Mouse (Mus musculus) heart, postnatal 36 days (tissue): ENCODE data around the gene Sh3glb1. TPM values are rescaled to one million over a fixed set of nuclear protein-coding genes. Genes with fewer than 3 reads are reported as not detected.

ENCODE experiments used
- DNase-seq, 2 experiments: peaks; one replicate each; pipeline ENCODE4 v3.0.0; 2021 to 2022
- intact Hi-C: fragments of 180-260 bp; cut with DNase I; formaldehyde crosslinking; loops from one replicate; pipeline ENCODE4 v1.15.1; 2025
- total RNA-seq, 2 experiments: library from RNA; stranded (reverse); gene quantifications; 2 replicates each; pipeline ENCODE4 v1.2.3; 2021

Gene Sh3glb1
- total RNA-seq, 2 experiments from 2014 or later: 372 to 397 TPM

- intact Hi-C loops: no loop called here
- no peak for DNase-seq
Measured at GRCm38 (mm10) chr3:144679137-144679536, 41.0 kb downstream of the Sh3glb1 start.

DNA sequence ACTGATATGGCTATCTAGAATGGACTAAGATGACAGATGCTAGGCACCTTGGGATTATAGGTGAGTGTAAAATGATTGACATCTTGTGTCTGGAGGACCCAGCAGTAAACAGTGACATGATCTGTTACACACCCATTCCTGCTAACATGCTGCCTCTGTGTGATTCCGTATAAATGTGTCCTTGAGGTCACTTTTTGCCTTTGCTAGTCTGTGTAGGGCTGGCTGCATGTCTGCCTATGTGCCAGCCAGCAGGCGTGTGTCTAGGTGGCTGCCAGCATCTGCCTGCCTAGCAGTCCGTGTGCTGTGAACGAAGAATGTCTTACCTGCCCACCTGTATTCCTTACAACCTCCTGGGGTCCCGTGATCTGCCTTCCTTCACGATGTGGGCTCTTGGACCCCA, 42.4 kb downstream of the Sh3glb1 start:
- no peak for DNase-seq
- intact Hi-C loops: no loop called here

DNA sequence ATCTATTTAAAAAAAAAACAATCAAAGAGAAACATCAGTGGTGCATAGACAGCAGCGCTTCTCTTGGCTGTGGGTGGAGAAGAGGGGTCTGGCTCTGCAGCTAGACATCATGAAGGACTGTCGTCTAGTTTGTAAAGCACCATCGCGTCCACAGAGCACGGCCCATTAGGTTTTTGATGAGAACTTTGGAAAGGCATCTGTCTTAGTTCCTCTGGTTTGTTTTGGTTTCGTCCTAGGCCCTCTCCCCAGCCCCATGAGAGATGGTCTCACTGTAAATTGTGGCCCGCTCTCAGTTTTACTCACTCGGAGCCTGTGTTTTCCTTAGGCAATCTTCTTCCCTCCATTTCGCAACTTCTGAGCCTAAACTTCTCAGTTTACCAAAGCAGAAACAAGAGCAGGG, 43.9 kb downstream of the Sh3glb1 start:
- intact Hi-C loops: no loop called here
- no peak for DNase-seq

GRCm38 (mm10) chr3:144672016-144672415, 48.1 kb downstream of the Sh3glb1 start:
- DNase-seq: no peak
- intact Hi-C loops: no loop called here

DNA sequence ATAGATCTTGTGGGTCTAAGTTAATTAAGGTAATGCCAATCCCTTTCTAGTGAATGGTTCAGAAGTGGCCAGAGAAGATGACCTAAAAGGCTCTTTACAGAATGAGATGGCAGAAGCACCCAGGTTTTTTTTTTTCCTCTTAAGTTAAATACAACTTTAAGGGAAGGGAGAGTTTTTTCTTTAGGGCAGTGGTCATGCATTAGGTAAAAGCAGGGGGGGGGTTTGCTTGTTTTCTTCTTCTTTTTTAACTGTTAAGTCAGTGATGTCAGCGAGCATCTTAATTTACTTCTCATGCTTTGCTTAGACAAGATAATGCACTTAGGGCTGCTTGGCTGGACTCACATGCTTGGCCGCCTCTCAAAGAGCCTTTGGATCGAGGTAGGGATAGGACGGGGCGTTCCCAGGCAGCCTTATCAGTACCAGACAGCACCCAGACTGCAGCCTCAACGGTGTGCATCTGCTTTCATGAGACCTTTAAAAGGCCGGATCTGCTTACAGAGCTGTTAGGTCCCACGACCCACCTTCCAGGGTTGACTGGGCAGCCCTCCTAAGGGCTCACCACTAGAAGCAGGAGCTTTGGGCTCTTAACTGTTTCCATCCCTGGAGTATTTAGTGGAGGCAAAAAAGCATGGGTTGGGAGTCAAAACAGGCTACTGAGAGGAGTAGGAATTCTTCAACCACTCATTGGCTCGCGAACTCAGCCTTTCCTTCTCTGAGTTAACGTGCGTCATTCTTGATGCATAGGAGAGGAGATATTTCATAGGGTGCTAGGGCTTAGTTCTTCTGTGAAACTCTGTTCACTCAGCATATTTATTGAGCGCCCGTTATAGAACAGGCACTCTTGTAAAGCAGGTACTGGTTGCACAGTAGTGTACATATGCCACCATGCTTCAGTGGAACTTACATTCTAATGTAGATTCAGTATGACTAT, 49.9 kb downstream of the Sh3glb1 start:
- DNase-seq: no peak
- intact Hi-C loops: no loop called here

DNA sequence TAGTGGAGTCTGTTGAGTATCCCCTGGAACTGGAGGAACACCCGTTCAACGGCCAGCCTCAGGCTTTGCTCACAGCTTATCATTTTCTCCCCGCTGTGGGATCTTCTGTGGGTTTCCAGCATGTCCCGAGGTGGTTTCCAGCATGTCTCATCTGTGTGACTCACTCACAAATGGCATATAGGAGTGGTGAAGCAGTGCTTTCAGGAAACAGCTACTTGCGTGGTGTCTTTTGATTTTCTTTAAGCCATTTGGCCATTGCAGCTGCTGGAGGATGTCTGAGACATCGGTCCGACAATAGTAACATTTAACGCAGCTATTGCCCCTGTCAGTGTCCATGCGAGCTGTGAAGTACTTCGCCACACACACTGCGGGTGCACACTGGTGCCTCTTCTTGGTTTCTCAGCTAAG, 50.7 kb downstream of the Sh3glb1 start:
- DNase-seq: no peak
- intact Hi-C loops: no loop called here

GRCm38 (mm10) chr3:144668949-144669348, 51.2 kb downstream of the Sh3glb1 start:
- intact Hi-C loops: no loop called here
- DNase-seq: no peak

GRCm38 (mm10) chr3:144668039-144668438, 52.1 kb downstream of the Sh3glb1 start:
- intact Hi-C loops: no loop called here

DNA sequence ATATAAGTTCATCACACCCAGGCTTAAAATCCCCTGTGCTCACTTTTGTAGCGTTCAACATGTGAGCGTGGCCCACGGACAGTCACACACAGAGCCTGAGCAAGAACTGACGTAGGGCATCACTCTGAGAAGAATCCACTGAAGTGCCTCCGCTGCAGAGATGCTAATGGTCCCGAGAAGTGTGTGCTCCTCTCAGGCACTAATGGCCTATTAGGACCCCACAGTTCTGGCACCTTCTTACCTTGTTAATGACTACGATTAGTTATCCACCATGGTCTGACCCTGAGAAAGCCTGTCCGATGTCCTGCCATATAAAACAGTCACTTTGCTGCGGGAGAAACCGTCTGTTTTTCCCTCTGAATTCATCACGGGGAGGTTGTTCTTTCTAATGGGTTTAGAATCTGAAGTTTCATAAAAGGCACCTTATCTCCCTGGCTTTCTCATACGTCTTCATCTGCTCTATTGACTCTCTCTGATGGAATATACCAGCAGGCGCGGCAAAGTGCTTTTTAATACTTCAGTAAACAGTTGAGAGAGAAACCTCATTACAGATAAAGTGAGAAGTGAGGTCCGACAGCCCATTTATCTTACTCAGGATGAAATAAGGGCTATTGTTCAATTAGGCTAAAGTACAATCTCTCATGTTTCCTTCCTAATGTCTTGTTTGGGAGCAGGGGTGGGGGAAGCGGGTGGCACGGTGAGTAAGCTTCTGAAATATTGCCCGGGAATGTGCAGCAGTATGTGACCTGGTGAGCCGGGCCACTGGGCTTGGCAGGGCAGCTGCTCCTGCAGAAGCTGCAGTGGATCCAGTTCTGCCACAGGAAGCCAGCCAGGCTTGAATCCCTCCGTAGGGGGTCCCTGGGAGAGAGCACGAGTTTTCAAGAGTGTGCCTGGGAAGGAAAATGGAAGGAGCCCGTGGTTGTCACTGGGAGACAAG, 55.5 kb downstream of the Sh3glb1 start:
- intact Hi-C loops: no loop called here
- DNase-seq: peak; percentile 20 to 40

More at GRCm38 (mm10) chr3:144668039-144668438, 52.1 kb downstream of the Sh3glb1 start:
- no peak for DNase-seq

DNA sequence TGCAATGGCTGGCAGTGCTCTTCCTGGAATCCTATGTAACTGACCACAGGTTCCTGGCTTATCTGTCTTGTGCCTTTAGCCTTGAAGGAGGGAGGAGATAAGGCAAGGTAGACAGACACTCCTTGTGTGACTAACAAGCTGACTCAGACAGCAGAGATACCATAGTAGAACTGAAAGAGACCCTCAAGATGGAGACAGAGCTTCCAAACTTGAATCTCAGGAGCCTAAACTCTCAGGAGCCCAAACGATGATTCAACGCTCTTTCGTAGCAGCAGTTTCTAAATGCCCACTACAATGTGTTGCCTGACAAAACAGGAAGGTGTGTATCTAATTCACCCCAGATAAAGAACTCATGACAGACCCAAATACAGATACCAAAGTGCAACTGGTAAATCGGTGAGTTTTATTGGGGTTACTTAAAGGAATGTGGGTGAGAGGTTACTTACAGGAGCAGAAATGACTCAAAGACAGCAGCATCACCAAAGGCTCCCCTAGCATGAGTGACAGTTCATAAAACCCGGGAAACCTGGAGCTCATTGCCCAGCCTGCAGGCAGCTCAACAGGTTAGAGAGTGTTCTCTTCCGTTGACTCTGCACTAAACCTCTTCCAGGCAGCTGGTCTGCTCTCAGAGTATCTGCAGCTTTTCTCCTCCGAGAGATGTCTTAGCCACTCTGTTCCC, 56.6 kb downstream of the Sh3glb1 start:
- intact Hi-C loops: no loop called here
- DNase-seq: no peak

DNA sequence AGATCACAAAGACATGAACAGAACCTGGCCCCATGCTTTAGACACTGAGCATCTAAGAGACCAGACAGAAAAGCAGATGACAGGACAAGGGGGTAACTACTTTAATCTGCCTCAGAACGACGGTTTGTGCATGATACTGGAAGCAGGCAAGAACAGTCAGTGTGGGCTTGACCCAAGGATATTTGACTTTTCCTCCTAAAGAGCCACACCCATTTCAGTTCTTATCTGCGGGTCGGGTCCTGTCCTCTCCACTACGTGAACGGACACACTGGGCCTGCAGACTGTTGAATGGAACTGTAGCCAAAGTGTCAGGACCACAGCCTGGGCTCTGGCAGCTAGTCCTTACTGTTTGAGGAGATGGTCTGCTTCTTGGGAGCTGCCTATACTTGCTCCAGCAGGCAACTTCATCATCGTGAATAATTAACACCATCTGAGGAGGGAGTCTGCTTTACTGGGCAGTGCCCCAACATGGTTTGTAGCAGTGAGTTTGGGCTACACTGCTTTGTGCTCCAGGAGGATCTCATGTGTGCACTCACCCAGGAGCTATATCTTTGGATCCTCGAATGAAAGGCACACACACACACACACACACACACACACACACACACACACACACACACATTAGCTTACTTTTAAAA, 57.8 kb downstream of the Sh3glb1 start:
- intact Hi-C loops: no loop called here
- DNase-seq: no peak

GRCm38 (mm10) chr3:144661439-144661838, 58.7 kb downstream of the Sh3glb1 start:
- intact Hi-C loops: no loop called here
- DNase-seq: no peak

- no peak for DNase-seq
- intact Hi-C loops: no loop called here
Measured at GRCm38 (mm10) chr3:144644202-144644601, 75.9 kb downstream of the Sh3glb1 start.

GRCm38 (mm10) chr3:144643301-144643871, 76.7 kb downstream of the Sh3glb1 start:
- intact Hi-C loops: loop anchor here (1.0 to 2.0 kb wide), 2 partner anchors 27 to 77 kb away; partner anchors contain the start of gene Sh3glb1
- DNase-seq: peak; percentile 69 to 79

DNA sequence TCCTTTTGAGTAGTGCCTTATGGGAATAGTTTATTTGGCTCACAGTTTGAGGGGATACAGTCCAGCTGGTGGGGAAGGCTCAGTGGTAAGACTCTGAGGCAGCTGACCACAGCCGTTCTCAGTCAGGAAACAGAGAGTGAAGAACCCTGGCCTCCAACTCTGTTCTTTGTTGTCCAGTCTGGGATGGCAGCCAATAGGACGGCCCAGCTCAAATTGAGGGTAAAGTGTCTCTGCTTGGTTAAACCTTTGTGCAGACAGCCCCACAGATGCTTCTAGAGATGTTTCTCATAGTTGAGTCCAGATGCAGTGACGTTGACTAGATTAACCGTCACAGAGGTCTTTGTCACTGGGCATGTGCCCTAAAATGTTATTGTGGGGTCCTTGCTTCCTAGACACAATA, 78.0 kb downstream of the Sh3glb1 start:
- no peak for DNase-seq
- intact Hi-C loops: loop anchor here (2.0 kb wide), 1 partner anchor 25 kb away; no protein-coding TSS in a partner anchor

DNA sequence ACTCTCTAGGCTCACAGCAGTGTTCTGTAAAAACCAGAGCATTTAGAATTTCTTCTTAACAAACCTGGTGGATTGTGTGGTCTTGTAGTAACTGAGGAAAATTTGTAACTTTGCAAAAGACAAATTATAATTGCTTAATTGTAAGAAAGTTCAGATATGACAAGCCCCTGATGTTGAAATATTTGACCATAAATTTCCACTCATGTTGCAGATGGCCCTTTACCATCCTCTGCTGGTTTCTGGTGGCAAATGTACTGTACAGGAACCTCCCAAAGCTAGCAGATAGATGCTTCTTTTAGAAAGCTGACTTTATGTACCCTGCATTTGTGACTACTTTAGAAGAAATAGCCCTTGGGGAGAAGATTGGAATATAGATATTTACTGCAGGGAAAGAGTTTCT, 80.1 kb downstream of the Sh3glb1 start:
- intact Hi-C loops: no loop called here
- DNase-seq: no peak

- DNase-seq: no peak
- intact Hi-C loops: no loop called here
Measured at GRCm38 (mm10) chr3:144639387-144639786, 80.7 kb downstream of the Sh3glb1 start.

DNA sequence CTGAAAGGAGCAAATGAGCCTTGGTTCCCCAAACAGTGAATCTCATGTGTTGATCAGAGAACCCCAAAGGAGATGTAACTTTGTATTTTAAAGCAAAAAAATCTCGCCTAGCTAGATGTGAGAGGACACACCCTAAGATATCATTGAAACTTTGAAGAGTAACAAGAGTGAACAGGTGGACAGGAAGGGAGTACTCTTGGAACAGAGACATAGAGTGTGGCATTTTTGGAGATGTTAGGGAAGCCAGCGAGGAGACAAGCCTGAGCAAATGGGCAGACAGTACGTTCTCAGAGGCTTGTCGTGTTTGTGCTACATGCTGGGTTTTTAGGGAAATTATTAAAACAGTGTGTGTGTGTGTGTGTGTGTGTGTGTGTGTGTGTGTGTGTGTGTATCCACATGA, 82.0 kb downstream of the Sh3glb1 start:
- intact Hi-C loops: no loop called here
- no peak for DNase-seq

DNA sequence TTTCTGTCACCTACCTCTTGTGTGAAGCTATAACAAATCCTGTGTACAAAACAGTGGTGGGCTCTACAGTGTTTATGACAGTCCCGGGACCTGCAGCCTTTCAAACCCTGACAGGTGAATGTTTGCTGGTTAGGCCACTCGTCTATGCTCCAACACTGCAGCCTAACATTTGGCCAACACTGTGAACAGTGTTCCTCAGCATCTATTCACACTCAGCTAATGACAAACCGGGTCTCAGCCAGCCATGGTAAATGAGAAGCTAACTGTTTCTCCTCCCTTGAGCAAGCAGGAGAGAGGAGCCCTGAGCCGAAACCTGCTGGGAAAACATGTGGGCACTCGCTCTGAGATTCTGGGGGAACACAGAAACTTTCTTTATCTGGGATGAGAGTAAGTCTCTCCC, 84.9 kb downstream of the Sh3glb1 start:
- DNase-seq: no peak
- intact Hi-C loops: no loop called here
